Mouse (Mus musculus): Measurements from ENCODE around the gene Sorl1. TPM values are rescaled to one million over a fixed set of nuclear protein-coding genes. Genes with fewer than 3 reads are reported as not detected.

Sorl1 gene
- total RNA-seq, 2 experiments from 2014 or later: 189 to 193 TPM

- no peak for DNase-seq (ENCODE audit: low spot score in 2 of 2)
Measured at GRCm38 (mm10) chr9:41925721-41926120, 198.4 kb downstream of the Sorl1 start.

GRCm38 (mm10) chr9:41924140-41924539 is 200.0 kb downstream of the Sorl1 start:
- no peak for DNase-seq (ENCODE audit: low spot score in 2 of 2)

DNA sequence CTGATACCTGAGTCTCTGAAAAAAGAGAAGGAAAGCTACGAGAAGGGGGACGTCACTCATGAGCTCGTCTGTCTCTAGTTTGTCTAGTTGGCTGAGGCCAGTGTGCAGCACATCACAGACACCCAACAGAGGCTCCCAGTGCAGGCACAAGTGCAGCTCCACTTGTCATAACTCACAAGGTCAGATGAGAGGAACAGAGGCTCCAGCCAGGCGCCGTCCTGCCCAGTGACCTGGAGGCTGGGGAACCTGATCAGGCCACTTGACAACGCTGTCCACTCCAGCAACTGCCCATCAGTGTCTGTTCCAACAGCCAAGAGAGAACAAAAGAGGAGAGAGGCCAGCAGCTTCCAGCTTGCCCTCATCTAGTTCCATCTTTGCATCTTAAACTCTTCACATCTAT is 201.7 kb downstream of the Sorl1 start:
- DNase-seq (ENCODE audit: low spot score in 2 of 2): no peak

GRCm38 (mm10) chr9:41918657-41919380 is 205.3 kb downstream of the Sorl1 start:
- DNase-seq (ENCODE audit: low spot score in 2 of 2): no peak

- DNase-seq (ENCODE audit: low spot score in 2 of 2): no peak
Measured at GRCm38 (mm10) chr9:41918155-41918554, 205.9 kb downstream of the Sorl1 start.

GRCm38 (mm10) chr9:41915571-41915970 is 208.5 kb downstream of the Sorl1 start:
- DNase-seq (ENCODE audit: low spot score in 2 of 2): no peak

Other genes starting within 250 kb of the Sorl1 start
- 10 to 100 TPM; 55.1 to 56.8 TPM for gene Sc5d, start 140.0 kb upstream of the Sorl1 start, total RNA-seq (2021)